Mouse (Mus musculus) brown adipose tissue, adult 24 weeks (tissue): Measurements from ENCODE around the gene Ubxn10. TPM values are rescaled to one million over a fixed set of nuclear protein-coding genes. Genes with fewer than 3 reads are reported as not detected.

Experiments used
- H3K27ac ChIP-seq: fragments of 200-500 bp; replicated peaks from 2 replicates; pipeline ENCODE4 v1.5.1; 2012; ENCODE audit warnings: low read depth, mild to moderate bottlenecking, low read length
- H3K4me1 ChIP-seq: fragments of 200-500 bp; 2 replicates; pipeline ENCODE4 v1.6.1; 2012; ENCODE audit warnings: low read length, mixed read lengths; ENCODE audit not compliant: control insufficient read depth, insufficient read depth, insufficient read length
- H3K4me3 ChIP-seq: fragments of 200-500 bp; 2 replicates; pipeline ENCODE4 v1.5.1; 2012; ENCODE audit warnings: low read depth, mild to moderate bottlenecking, low read length, moderate library complexity; ENCODE audit not compliant: insufficient read depth
- polyA plus RNA-seq: library from polyadenylated mRNA; stranded (reverse); fragments of >200 nt; gene quantifications from 2 replicates; pipeline ENCODE4 v1.2.4, GENCODE M21; 2012; ENCODE audit not compliant: missing spikeins, insufficient read depth, insufficient read length

Gene Ubxn10
- polyA plus RNA-seq, 1 experiment, result not detected

DNA sequence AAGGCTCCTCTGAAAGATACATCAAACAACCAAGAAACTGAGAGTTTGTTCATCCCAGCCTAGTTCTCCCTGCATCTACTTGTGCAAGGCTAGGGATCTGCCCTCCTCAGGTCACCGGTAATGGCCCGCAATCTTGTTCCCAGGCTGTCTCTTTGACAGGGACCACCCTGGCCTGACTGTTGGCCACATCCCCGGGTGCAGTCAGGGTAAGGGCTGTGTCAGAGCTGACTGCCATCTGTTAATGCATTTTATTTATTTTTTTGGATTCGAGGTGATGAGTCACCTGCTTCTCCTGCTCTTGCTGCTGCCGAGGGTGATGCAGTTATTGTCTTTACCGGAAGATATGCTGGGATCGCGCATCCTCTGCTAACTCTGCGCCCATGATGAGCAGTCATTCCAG lies 20.3 kb downstream of the Ubxn10 start:
- no peaks in the 10 kb centered on the region for H3K4me1 ChIP-seq
- H3K4me3 ChIP-seq, result no peak overlapping the region

DNA sequence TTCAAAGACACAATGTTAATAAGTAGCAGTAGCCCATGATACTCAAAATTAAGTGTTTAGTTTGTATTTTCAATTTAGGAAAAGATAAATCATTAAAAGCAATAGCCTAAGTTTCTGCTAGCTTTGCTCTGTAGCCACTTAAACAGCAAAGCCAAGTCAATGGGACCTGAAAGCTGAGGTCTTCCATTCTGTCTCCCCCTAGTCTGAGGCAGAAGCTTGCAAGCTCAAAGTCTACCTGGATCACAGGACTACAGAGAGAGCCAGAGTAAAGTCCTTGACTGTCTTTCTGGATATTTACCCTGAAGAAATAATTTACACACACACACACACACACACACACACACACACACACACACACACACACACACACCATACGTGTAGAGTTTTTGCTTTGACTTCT lies 22.8 kb downstream of the Ubxn10 start:
- Histone ChIP-seq H3K4me1 (no peaks in the 10 kb centered on the region), H3K4me3 (no peak overlapping the region), H3K27ac (no peak overlapping the region)

More for the DNA sequence above, 20.3 kb downstream of the Ubxn10 start:
- no peak overlapping the region for H3K27ac ChIP-seq

GRCm38 (mm10) chr4:138712621-138713020 lies 24.3 kb downstream of the Ubxn10 start:
- Histone ChIP-seq H3K4me3 (no peak overlapping the region), H3K27ac (no peak overlapping the region), H3K4me1 (no peaks in the 10 kb centered on the region)

GRCm38 (mm10) chr4:138712096-138712495 lies 24.9 kb downstream of the Ubxn10 start:
- Histone ChIP-seq H3K27ac (no peak overlapping the region), H3K4me3 (no peak overlapping the region), H3K4me1 (no peaks in the 10 kb centered on the region)

DNA sequence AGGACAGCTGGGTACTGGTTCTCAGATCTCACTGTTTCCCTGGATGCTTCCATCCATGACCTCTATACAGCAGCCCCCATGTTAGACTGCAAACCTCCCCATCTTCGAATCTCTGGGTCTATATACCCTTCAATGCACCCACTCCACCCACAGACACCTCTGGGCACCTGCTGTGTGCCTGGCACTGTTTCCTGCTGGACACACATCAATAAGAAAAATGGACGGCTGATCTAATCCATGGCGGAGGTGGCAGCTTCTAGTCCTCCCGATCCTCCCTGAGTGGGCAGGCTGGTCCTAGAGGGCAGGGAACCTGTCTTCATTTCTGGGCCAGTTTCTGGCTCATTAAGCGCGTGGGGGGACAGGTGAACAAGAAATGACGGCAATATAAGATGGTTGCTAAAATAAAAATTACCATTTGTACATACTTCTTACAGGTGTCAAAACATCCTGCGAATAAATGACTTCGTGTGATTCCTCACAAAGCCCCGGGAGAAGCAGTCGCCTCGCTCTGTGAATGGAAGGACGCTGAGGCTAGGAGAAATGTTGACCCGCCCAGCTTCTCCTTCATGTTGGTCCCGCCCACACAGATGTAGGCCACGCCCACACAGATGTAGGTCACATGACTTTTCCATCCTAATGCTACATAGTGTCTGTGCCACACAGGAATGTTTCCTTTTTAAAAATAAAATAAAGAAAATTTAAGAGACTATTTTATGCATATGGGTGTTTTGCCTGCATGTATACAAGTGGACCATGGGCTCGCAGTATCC lies 25.7 kb downstream of the Ubxn10 start:
- no peak overlapping the region for H3K27ac ChIP-seq
- H3K4me1 ChIP-seq, result no peaks in the 10 kb centered on the region
- no peak overlapping the region for H3K4me3 ChIP-seq

DNA sequence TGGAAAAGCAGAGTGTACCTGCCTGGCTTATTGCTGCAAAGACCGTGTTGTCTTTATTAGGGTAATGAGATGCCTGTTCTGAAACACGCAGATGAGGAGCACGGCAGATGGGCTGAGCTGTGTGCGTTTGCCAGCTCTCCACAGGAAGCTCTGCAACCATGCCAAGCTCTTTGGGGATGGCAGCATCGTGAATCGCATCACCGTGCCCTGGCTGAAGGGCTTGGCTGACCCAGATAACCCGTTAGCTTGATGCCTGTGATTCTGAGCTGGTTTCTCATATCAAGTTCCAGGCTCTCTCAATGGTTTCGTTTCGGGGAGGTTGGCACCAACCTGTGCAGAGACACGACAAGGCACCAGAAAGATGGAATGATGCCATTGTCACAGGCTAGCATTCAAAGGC lies 26.3 kb downstream of the Ubxn10 start:
- Histone ChIP-seq H3K4me1 (no peaks in the 10 kb centered on the region), H3K4me3 (no peak overlapping the region), H3K27ac (no peak overlapping the region)

- Histone ChIP-seq H3K4me3 (no peak overlapping the region), H3K27ac (no peak overlapping the region), H3K4me1 (no peaks in the 10 kb centered on the region)
Measured at GRCm38 (mm10) chr4:138709944-138710343, 27.0 kb downstream of the Ubxn10 start.

DNA sequence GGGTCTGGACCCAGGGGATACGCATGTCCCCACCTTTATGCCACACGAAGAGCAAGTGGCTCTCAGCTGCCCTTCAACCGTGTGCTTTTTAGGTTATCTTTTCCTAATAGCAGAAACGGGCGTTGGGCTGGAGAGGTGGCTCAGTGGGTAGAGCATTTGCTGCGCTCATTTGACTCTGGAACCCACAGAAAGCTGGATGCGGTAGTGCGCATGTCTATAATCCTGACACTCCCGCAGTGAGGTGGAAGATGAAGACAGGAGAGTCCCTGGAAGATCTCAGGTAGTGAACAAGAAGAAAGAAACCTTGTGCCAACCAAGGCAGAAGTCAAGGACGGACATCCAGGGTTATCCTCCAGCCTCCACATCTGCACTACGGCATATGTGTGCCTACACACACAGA lies 27.7 kb downstream of the Ubxn10 start:
- Histone ChIP-seq H3K27ac (no peak overlapping the region), H3K4me3 (no peak overlapping the region), H3K4me1 (no peaks in the 10 kb centered on the region)

DNA sequence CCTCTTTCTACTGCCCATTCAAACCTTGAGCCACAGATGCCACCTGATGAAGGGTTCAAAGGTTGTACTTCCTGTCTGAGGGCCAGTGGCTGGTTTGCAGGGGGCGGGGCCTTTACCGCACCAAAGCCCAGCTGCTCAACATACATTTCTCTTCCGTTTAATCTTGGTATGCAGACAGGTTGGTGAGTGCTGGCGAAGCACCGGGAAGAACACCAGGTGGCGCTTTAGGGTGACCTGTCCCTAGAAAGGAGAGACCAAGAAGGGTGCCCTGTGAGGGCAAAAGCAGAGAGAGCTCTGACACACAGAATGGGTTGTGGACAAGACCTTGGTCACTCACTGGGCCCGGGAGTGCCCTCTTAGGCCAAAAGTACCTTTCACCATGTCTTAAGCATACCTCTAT lies 28.3 kb downstream of the Ubxn10 start:
- H3K27ac ChIP-seq, result no peak overlapping the region
- no peaks in the 10 kb centered on the region for H3K4me1 ChIP-seq
- H3K4me3 ChIP-seq, result no peak overlapping the region

GRCm38 (mm10) chr4:138706620-138707019 lies 30.3 kb downstream of the Ubxn10 start:
- H3K27ac ChIP-seq, result no peak overlapping the region
- H3K4me1 ChIP-seq, result no peaks in the 10 kb centered on the region
- no peak overlapping the region for H3K4me3 ChIP-seq

GRCm38 (mm10) chr4:138704169-138704568 lies 32.8 kb downstream of the Ubxn10 start:
- Histone ChIP-seq H3K4me3 (no peak overlapping the region), H3K27ac (no peak overlapping the region), H3K4me1 (no peaks in the 10 kb centered on the region)

GRCm38 (mm10) chr4:138703591-138703990 lies 33.4 kb downstream of the Ubxn10 start:
- Histone ChIP-seq H3K4me3 (no peak overlapping the region), H3K27ac (no peak overlapping the region), H3K4me1 (no peaks in the 10 kb centered on the region)

DNA sequence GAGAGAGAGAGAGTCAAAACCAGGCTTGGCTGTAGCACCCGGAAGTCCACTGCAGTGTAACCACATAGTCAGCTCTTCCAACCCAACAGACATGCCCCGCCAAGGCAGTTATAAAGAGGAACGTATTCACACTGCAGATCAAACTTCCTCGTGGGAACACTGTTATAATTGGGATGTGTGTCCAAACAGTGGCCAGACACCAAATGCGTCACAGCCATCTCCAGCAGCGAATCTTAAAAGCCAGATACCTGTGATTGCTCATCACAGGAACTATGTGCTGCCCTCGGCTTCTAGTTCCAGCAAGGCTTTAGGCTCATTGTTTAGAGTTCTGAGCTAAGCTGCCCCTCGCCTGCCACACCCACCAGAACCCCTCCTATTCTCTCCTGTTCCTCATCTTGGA lies 34.4 kb downstream of the Ubxn10 start:
- Histone ChIP-seq H3K4me1 (no peaks in the 10 kb centered on the region), H3K4me3 (no peak overlapping the region), H3K27ac (no peak overlapping the region)

- Histone ChIP-seq H3K27ac (no peak overlapping the region), H3K4me1 (no peaks in the 10 kb centered on the region), H3K4me3 (no peak overlapping the region)
Measured at GRCm38 (mm10) chr4:138702031-138702430, 34.9 kb downstream of the Ubxn10 start.

DNA sequence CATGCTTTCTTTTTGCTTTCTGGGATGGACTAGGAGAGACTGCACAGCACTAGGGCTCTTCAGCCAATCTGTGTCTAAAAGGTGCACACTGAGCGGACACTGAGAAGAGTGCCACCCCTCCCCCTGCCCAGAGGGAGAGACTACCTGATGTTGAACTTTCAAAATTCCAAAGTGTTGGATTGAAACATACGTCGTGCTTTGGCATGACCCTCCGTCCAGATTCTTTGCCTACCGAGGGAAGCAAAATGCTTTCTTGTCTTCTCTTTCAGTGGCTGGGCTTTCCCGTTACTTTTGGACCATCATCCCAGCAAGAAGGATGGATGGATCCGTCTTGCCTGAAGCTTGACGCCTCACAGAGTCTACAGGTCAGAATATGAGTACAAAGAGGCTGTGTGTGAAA lies 35.9 kb downstream of the Ubxn10 start:
- Histone ChIP-seq H3K4me3 (no peak overlapping the region), H3K4me1 (no peaks in the 10 kb centered on the region), H3K27ac (no peak overlapping the region)

DNA sequence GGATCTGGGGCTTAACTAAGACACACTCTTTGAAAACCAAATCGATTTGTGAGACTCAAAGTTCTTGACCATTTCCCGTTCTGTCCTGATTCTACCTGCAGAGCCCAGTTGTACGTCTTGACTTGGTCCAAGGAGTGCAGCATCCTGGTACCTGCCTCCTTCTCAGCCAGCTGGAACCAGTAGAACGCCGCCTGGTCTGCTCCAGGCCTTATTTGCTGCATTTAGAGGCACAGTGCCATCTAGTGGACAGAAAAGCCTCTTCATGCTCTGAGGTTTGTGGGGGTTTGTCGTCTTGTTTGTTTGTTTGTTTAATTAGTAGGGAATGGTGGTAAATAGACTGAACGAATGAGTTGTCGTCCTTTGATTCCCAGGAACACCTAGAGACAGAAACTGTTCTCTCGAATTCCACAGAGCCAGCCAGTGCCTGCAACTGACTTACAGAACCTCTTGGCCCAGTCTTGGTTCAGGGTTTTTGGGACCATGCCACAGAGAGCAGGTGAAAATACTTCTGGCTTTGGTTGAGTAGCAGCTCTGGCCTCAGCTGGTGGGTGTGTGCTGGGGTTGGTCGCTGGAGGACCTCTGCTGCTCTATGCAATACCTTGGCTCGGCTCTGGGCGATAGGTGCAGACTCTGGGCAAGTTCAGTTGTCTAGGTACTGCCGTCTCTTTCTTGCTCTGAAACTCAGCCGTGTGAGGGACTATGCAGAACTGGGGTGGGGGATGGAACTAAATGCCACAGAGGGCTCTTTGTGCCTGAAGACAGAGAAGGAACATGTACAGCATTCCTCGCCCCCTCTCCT lies 36.6 kb downstream of the Ubxn10 start:
- no peak overlapping the region for H3K27ac ChIP-seq
- no peak overlapping the region for H3K4me3 ChIP-seq
- H3K4me1 ChIP-seq, result no peaks in the 10 kb centered on the region
